Mouse (Mus musculus) forebrain, embryonic 16.5 days (tissue): Measurements from ENCODE around the gene Dync2li1. TPM values are rescaled to one million over a fixed set of nuclear protein-coding genes. Genes with fewer than 3 reads are reported as not detected.

Experiments
- ATAC-seq: fragments of 200-750 bp; cut with Nextera tagmentation; 2 replicates; pipeline ENCODE4 v1.8.0; 2017; ENCODE audit warnings: mild to moderate bottlenecking, moderate library complexity
- H3K27ac ChIP-seq: fragments of 300-500 bp; sonication (generic); 2 replicates; pipeline ENCODE4 v1.5.1; 2014; ENCODE audit warnings: low read length, control low read depth
- H3K27me3 ChIP-seq: fragments of 300-500 bp; sonication (generic); replicated peaks from 2 replicates; pipeline ENCODE4 v1.6.1; 2014; ENCODE audit warnings: low read length; ENCODE audit not compliant: control insufficient read depth, insufficient read depth
- H3K36me3 ChIP-seq: fragments of 300-500 bp; sonication (generic); 2 replicates; pipeline ENCODE4 v1.6.1; 2014; ENCODE audit not compliant: control insufficient read depth, insufficient read depth
- H3K4me1 ChIP-seq: fragments of 300-500 bp; sonication (generic); replicated peaks from 2 replicates; pipeline ENCODE4 v1.6.1; 2014; ENCODE audit warnings: low read length; ENCODE audit not compliant: control insufficient read depth, insufficient read depth
- H3K4me2 ChIP-seq: fragments of 300-500 bp; sonication (generic); 2 replicates; pipeline ENCODE4 v1.6.1; 2014; ENCODE audit warnings: mild to moderate bottlenecking, low read length, control low read depth
- H3K4me3 ChIP-seq: fragments of 300-500 bp; sonication (generic); replicated peaks from 2 replicates; pipeline ENCODE4 v1.5.1; 2014; ENCODE audit warnings: mild to moderate bottlenecking, low read length, control low read depth
- H3K9ac ChIP-seq: fragments of 300-500 bp; sonication (generic); replicated peaks from 2 replicates; pipeline ENCODE4 v1.6.1; 2014; ENCODE audit warnings: low read depth, low read length, control low read depth
- H3K9me3 ChIP-seq: fragments of 300-500 bp; sonication (generic); 2 replicates; pipeline ENCODE4 v1.6.1; 2016; ENCODE audit warnings: low read length; ENCODE audit not compliant: control insufficient read depth
- WGBS: fragments of 180-500 bp; shearing (Covaris S2); extraction: QIAGEN DNeasy Blood & Tissue Kit; methylation state at CpG from one replicate; pipeline ENCODE4 v1.1.7; 2014; 5-methylcytosine and 5-hydroxymethylcytosine counted together
- polyA plus RNA-seq: library from polyadenylated mRNA; unstranded; fragments of >200 nt; fragmentation: Nextera tagmentation; extraction: Ambion mirVana; gene quantifications from 2 replicates; pipeline ENCODE4 v1.2.1, GENCODE M21; 2015

Dync2li1 gene
- polyA plus RNA-seq, 1 experiment from 2014 or later = 33.0 TPM

DNA sequence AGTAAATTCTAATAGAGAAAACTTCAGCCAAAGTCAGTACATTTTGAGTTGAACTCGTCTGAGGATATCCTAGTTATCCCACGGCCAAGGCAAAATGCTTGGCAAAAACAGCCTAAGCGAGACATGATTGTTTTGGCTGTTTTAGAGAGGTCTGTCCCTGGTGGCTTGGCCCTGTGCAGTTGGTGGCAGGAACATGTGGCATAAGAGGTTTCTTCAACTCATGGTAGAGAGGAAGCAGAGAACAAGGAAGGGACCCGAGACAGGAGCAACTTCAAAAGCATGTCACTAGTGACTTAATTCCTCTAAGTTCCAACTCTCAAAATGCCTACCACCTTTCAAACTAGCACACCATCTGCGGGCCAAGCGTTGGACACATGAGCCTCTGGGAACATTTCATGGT lies 5.7 kb upstream of the Dync2li1 start:
- ATAC-seq = no peak
- Histone ChIP-seq H3K4me1 (no peaks in the 10 kb centered on the region), H3K36me3 (no peaks in the 10 kb centered on the region), H3K9ac (no peak overlapping the region), H3K9me3 (no peaks in the 10 kb centered on the region), H3K27ac (no peak overlapping the region), H3K4me3 (no peak overlapping the region), H3K27me3 (no peaks in the 10 kb centered on the region), H3K4me2 (no peak overlapping the region)
- WGBS = 78% methylated on average over 6 of the region's 6 CpGs

DNA sequence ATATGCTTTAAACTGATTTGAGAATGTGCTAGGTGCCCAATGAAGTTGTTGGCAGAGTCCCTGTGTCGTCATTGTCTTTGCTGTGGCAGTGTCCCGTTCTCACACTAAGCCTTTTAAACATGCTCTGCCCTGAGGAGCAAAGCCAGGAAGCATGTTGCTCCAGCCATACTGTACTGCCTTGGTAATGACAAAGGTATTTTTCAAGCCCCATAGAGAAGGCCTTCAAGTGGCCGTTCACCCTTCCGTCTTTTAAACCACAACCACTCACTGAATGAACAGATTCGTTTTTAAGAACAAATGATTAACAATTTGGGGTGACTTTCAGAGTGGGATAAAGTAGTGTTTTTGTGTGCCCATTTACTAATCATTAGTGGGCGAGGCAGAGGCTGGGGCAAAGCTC lies 5.1 kb upstream of the Dync2li1 start:
- H3K4me1 ChIP-seq = no peaks in the 10 kb centered on the region
- 78% methylated on average over 6 of the region's 6 CpGs for WGBS
- H3K27me3 ChIP-seq = no peaks in the 10 kb centered on the region

DNA sequence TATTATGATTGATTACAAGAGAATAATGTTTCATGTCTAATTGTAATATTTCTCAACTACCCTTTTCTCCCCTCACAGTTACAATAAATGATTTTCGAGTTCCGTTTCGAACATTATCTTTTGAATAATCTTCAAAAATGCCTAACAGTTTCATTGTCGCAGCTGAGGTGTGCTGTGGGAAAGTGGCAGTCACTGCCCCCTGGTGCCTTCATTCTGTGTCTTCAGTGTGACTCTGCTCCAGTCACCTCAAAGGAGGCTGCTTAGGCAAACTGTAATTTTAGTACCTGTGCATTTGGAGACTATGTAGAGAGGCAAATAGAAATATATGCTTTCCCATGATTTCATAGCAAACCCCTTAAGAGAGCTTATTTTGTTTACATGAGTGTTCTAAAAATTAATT lies 4.3 kb upstream of the Dync2li1 start:
- Histone ChIP-seq H3K9me3 (no peaks in the 10 kb centered on the region), H3K4me2 (no peak overlapping the region), H3K36me3 (no peaks in the 10 kb centered on the region), H3K4me3 (no peak overlapping the region), H3K4me1 (peaks cover 4% of the 10 kb centered on the region; the same call in 1 of the 2 replicates), H3K27me3 (no peaks in the 10 kb centered on the region), H3K27ac (no peak overlapping the region), H3K9ac (no peak overlapping the region)
- no peak for ATAC-seq
- 90% methylated on average over 4 of the region's 4 CpGs for WGBS

More for the DNA sequence above, 5.1 kb upstream of the Dync2li1 start:
- H3K27ac ChIP-seq = no peak overlapping the region
- no peaks in the 10 kb centered on the region for H3K36me3 ChIP-seq
- H3K4me2 ChIP-seq = no peak overlapping the region
- no peak overlapping the region for H3K4me3 ChIP-seq
- H3K9me3 ChIP-seq = no peaks in the 10 kb centered on the region
- H3K9ac ChIP-seq = no peak overlapping the region
- no peak for ATAC-seq

DNA sequence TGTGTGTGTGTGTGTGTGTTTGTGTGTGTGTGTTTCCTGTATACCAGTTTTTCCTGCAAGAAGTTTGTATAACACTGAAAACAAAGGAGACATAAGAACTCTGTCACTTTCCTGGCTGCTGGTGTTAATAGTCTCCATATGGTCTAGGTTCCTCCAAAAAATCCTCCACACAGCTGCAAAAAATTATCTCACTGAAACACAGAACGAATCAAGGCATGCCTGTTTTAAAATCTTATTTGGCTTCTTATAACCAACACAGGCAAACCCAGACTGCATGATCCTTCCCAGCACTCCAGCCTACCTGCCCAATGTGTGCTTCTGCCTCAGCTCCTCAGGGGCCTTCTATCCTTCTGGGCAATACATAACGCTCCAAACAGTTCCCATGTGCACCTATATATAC lies 3.4 kb upstream of the Dync2li1 start:
- WGBS = 71% methylated on average over 2 of the region's 2 CpGs
- no peak for ATAC-seq
- H3K9me3 ChIP-seq = no peaks in the 10 kb centered on the region
- no peak overlapping the region for H3K4me2 ChIP-seq
- no peak overlapping the region for H3K4me3 ChIP-seq
- no peak overlapping the region for H3K9ac ChIP-seq
- H3K27me3 ChIP-seq = no peaks in the 10 kb centered on the region
- H3K27ac ChIP-seq = no peak overlapping the region
- H3K36me3 ChIP-seq = no peaks in the 10 kb centered on the region
- H3K4me1 ChIP-seq = peaks cover 7% of the 10 kb centered on the region; the same call in 1 of the 2 replicates

DNA sequence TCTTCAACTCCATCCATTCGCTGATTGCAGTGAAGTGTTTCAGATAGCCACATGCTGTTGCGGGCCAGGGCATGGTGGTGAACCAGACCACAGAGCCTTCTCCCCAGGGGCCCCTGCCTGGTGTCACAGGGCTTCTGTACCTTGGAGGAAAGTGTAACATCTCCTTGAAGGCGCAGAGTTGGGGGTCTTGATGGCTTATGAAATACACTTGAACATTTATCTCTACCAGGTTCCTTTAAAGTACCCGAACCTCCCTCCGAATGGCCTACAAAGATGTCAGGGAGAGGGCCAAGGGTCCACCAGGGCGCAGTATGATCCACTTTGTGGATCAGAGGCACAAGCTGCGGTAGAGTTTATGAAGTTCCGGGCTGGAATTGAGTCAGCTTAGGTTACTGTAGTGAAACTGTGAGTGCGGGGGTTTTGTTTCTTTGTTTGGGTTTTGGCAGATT lies 585 bp downstream of the Dync2li1 start:
- Histone ChIP-seq H3K27me3 (no peaks in the 10 kb centered on the region), H3K9ac (peak overlapping the region; percentile 56), H3K9me3 (no peaks in the 10 kb centered on the region), H3K4me1 (peaks cover 7% of the 10 kb centered on the region; the same call in 1 of the 2 replicates), H3K4me2 (peak overlapping the region; percentile 58), H3K4me3 (peak overlapping the region; percentile 50), H3K36me3 (no peaks in the 10 kb centered on the region), H3K27ac (no peak overlapping the region)
- WGBS = 26% methylated on average over 9 of the region's 9 CpGs
- ATAC-seq = peak; percentile 51

DNA sequence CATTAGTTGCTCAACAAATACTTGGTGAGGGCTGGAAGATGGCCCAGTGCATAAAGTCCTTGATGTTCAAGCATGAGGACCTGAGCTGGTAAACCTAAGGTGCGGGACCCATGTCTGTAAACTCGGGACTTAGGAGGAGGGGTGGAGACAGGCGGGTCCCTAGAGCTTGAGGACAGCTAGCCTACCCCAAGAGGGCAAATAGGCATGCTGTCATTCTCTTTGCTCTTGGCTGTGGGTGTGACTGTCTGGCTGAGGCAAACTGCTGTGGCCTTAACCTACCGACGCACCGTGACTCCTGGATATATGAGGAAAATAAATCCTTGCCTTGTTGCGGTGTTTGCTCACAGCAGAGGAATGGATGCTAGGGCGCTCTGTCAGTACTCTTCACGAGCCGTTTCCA lies 1.4 kb downstream of the Dync2li1 start:
- Histone ChIP-seq H3K4me2 (no peak overlapping the region), H3K36me3 (no peaks in the 10 kb centered on the region), H3K27ac (no peak overlapping the region), H3K4me3 (no peak overlapping the region), H3K27me3 (no peaks in the 10 kb centered on the region), H3K4me1 (peaks cover 7% of the 10 kb centered on the region; the same call in 1 of the 2 replicates), H3K9ac (no peak overlapping the region), H3K9me3 (no peaks in the 10 kb centered on the region)
- ATAC-seq = no peak
- WGBS = 92% methylated on average over 10 of the region's 10 CpGs

DNA sequence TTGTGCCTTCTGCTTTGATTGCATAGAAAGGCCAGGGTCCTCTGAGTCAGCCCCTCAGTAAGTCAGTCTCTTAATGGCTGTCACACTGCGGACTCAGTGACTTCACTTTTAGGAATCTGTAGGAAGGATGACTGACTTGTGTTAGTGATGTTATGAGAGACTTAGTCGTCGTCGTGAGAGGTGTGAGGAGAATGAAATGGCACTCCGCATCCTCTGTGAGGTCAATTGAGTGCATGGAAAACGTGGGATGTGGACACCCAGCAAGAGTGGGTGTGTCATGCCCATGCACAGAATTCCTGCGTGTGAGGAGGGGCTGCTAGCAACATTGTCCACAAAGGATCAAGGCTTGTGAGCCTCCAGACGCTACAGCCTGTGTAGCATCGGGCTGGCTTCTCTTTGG lies 2.3 kb downstream of the Dync2li1 start:
- 87% methylated on average over 9 of the region's 9 CpGs for WGBS
- no peak for ATAC-seq

DNA sequence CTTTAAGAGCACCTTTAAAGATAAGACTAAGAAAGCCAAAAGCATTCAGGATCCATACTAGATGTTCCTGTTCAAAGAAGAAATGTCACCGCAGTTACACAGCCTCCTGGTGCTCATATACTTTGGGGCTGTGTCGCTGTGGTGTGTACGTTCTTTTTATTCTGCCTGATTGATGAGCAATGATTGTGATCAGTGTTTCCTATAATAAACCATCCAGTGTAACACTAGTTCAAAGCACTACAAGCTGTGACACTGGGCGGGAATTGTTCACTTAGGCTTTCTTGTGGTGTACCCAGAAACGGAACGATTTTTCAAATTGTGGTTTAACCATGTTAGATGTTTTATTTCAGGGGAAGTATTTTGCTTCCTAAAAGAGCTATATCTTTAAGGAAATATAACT lies 5.5 kb downstream of the Dync2li1 start:
- peaks cover 5% of the 10 kb centered on the region; the same call in 1 of the 2 replicates for H3K4me1 ChIP-seq
- no peak overlapping the region for H3K4me2 ChIP-seq
- no peak for ATAC-seq
- no peaks in the 10 kb centered on the region for H3K27me3 ChIP-seq
- WGBS = 94% methylated on average over 6 of the region's 6 CpGs
- H3K36me3 ChIP-seq = no peaks in the 10 kb centered on the region
- no peak overlapping the region for H3K9ac ChIP-seq
- no peak overlapping the region for H3K4me3 ChIP-seq
- no peak overlapping the region for H3K27ac ChIP-seq
- no peaks in the 10 kb centered on the region for H3K9me3 ChIP-seq

More for the DNA sequence above, 2.3 kb downstream of the Dync2li1 start:
- no peaks in the 10 kb centered on the region for H3K9me3 ChIP-seq
- no peaks in the 10 kb centered on the region for H3K36me3 ChIP-seq
- no peak overlapping the region for H3K9ac ChIP-seq
- H3K27me3 ChIP-seq = no peaks in the 10 kb centered on the region
- peaks cover 7% of the 10 kb centered on the region; the same call in 1 of the 2 replicates for H3K4me1 ChIP-seq
- H3K4me2 ChIP-seq = no peak overlapping the region
- H3K27ac ChIP-seq = no peak overlapping the region
- no peak overlapping the region for H3K4me3 ChIP-seq

DNA sequence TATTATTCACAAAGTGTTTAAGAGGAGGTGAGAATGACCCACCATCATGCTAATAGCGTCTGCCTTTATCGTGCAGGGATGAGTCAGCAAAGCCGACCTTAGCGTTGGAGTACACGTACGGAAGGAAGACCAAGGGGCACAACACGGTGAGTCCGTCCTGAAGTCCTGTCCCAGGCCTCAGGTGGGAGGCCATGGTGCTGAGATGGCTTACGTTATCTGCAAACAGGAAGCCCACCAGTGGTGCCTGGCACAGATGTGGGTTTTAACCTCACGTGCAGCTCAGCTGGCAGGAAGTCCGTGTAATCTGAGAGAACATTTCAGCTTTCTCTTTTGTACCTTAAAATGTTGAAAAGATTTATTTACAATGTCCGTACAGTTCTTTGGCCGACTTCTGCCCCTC lies 7.1 kb downstream of the Dync2li1 start:
- WGBS = 88% methylated on average over 13 of the region's 13 CpGs
- Histone ChIP-seq H3K4me2 (no peak overlapping the region), H3K27ac (no peak overlapping the region), H3K36me3 (no peaks in the 10 kb centered on the region), H3K9ac (no peak overlapping the region), H3K27me3 (no peaks in the 10 kb centered on the region), H3K4me3 (no peak overlapping the region), H3K4me1 (no peaks in the 10 kb centered on the region), H3K9me3 (no peaks in the 10 kb centered on the region)
- no peak for ATAC-seq

DNA sequence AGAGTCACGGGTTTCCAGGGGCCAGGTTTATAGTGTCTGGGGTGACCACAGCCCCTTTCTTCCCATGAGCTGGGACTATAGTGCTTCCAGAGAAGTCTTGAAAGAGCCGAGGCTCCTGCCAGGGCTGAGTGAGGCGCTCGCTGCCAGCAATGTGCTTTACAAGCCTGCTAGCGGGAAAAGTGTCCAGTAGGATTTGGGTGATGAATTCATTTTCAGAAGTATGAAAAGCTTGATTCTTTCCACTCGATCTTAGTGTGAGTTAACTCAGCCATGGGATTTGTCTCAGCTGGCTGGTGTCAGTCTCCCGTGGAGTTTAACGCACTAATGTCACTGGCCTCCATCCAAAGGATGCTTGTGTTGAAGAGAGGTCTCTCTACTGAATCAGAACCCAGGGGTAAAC lies 10.0 kb downstream of the Dync2li1 start:
- H3K36me3 ChIP-seq = no peaks in the 10 kb centered on the region
- ATAC-seq = no peak
- 48% methylated on average over 8 of the region's 8 CpGs for WGBS
- no peaks in the 10 kb centered on the region for H3K9me3 ChIP-seq
- no peak overlapping the region for H3K9ac ChIP-seq
- no peaks in the 10 kb centered on the region for H3K4me1 ChIP-seq
- no peaks in the 10 kb centered on the region for H3K27me3 ChIP-seq
- H3K4me2 ChIP-seq = no peak overlapping the region
- no peak overlapping the region for H3K4me3 ChIP-seq
- H3K27ac ChIP-seq = no peak overlapping the region
